Comparison of ENCODE assay signal across 21 mouse cellular contexts in the genomic region with DNA sequence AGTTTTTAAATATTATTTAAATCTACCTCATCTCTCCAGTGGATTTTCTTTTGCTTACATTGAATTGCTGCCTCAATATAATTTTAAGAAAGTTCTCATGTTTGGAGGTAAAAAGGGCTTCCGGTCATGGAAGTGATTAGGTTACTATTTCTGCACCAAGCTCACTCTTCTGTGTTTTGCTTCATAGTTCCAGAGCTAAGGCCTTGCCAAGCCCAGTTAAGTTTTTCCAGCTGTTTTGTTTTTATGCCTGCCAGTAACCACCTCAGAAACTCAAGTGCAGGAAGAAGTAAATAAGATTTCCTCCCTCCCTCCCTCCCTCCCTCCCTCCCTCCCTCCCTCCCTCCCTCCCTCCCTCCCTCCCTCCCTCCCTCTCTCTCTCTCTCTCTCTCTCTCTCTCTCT.
"Had no signal": no experiment of that assay in that cellular context is flagged by ENCODE, and none has a peak within 500 bp of the region (broad histone marks: within the 10 kb centered on the region; RNA-seq: fewer than 3 reads in every experiment).

No protein-coding gene starts in this region.

- H3K27ac ChIP-seq: limb, embryonic 13.5 days; liver, embryonic 15.5 days; lung, embryonic 15.5 days; midbrain, embryonic 10.5 days; midbrain, embryonic 13.5 days; neural tube, embryonic 13.5 days; stomach, postnatal 0 days had no signal

- H3K27me3 ChIP-seq: limb, embryonic 13.5 days; liver, embryonic 15.5 days; lung, embryonic 15.5 days; megakaryocyte, embryonic 14.5 days; midbrain, embryonic 13.5 days; neural tube, embryonic 13.5 days had no signal

- H3K4me1 ChIP-seq: limb, embryonic 13.5 days; liver, embryonic 15.5 days; lung, embryonic 15.5 days; megakaryocyte, embryonic 14.5 days; midbrain, embryonic 10.5 days; midbrain, embryonic 13.5 days; neural tube, embryonic 13.5 days had no signal

- H3K9ac ChIP-seq: limb, embryonic 13.5 days; liver, embryonic 15.5 days; lung, embryonic 15.5 days; midbrain, embryonic 13.5 days; neural tube, embryonic 13.5 days had no signal

- ATAC-seq: midbrain, embryonic 13.5 days; midbrain, embryonic 16.5 days had no signal

- H3K4me3 ChIP-seq: limb, embryonic 13.5 days; liver, embryonic 15.5 days; lung, embryonic 15.5 days; megakaryocyte, embryonic 14.5 days; midbrain, embryonic 10.5 days; midbrain, embryonic 13.5 days; myocyte; neural tube, embryonic 13.5 days had no signal

- DNase-seq: kidney, adult 2 months; kidney, postnatal 10 days; kidney, postnatal 4 days; left cerebral cortex, postnatal 4 days; lung, adult 18-20 months; lung, postnatal 10 days; lung, postnatal 36 days; thymus, adult 2 months; thymus, postnatal 14 days; thymus, postnatal 4 days had no signal

- H3K9me3 ChIP-seq: limb, embryonic 13.5 days; liver, embryonic 15.5 days; lung, embryonic 15.5 days; megakaryocyte, embryonic 14.5 days; midbrain, embryonic 10.5 days; midbrain, embryonic 13.5 days; neural tube, embryonic 13.5 days had no signal

- H3K4me2 ChIP-seq: limb, embryonic 13.5 days; liver, embryonic 11.5 days; liver, embryonic 15.5 days; lung, embryonic 15.5 days; midbrain, embryonic 13.5 days; neural tube, embryonic 13.5 days had no signal

- H3K36me3 ChIP-seq: limb, embryonic 13.5 days; liver, embryonic 15.5 days; lung, embryonic 15.5 days; midbrain, embryonic 10.5 days; midbrain, embryonic 13.5 days; neural tube, embryonic 13.5 days had no signal
